Mouse (Mus musculus) heart, postnatal 25 days (tissue): ENCODE measurements around the gene Sh3d19. TPM values are rescaled to one million over a fixed set of nuclear protein-coding genes. Genes with fewer than 3 reads are reported as not detected.

Source experiments
- DNase-seq: peaks from one replicate; pipeline ENCODE4 v3.0.0; 2022; ENCODE audit warnings: low spot score
- intact Hi-C: fragments of 180-260 bp; cut with DNase I; formaldehyde crosslinking; loops from one replicate; pipeline ENCODE4 v1.15.1; 2025
- total RNA-seq, 2 experiments: library from RNA; stranded (reverse); gene quantifications; 2 replicates each; pipeline ENCODE4 v1.2.3; 2021

Sh3d19 gene
- total RNA-seq, 2 experiments from 2014 or later = 25.4 to 29.6 TPM

- intact Hi-C loops = no loop called here
- no peak for DNase-seq
These were observed 208.8 kb downstream of the Sh3d19 start for GRCm38 (mm10) chr3:86179714-86180113.

Other genes starting within 250 kb of the Sh3d19 start
- 10 to 100 TPM; 55.9 to 58.9 TPM for gene Fam160a1, start 153.8 kb upstream of the Sh3d19 start, total RNA-seq
- gene Glt28d2, start 83.6 kb upstream of the Sh3d19 start, total RNA-seq = 1 to 10 TPM; 3.9 to 5.0 TPM
- gene Gm37240, start 83.6 kb upstream of the Sh3d19 start, total RNA-seq = 10 to 100 TPM; 38.8 to 39.2 TPM
- gene Prss48, start 31.4 kb downstream of the Sh3d19 start, total RNA-seq = not detected
- 100 to 1,000 TPM; 442 to 500 TPM for gene Rps3a1, start 171.6 kb downstream of the Sh3d19 start, total RNA-seq